Comparison of ENCODE assay signal across 8 mouse cellular contexts in genomic region chr16:90628605-90629120, GRCm38 (mm10).
DNase-seq lines count a peak whose midpoint lies in the region; ATAC-seq and TF ChIP-seq lines count a peak whose summit lies in the region.

No protein-coding gene starts in this region.

- WGBS in embryonic facial prominence, embryonic 11.5 days = 43% methylated on average over 13 of the region's 13 CpGs
- WGBS in liver, embryonic 11.5 days = 59% methylated on average over 13 of the region's 13 CpGs
- 67% methylated on average over 13 of the region's 13 CpGs for WGBS in cerebellum, adult 2 months

- H3K27ac ChIP-seq in embryonic facial prominence, embryonic 11.5 days (replicated peaks; ENCODE audit: low read depth, low read length) = peak overlapping the region; percentile 94
- peak overlapping the region; percentile 57; the same call in 1 of the 2 replicates for H3K27ac ChIP-seq in liver, embryonic 11.5 days (ENCODE audit: low read depth, low read length)
- no peak overlapping the region for H3K27ac ChIP-seq in cerebellum, adult 2 months (ENCODE audit: insufficient read depth, low read length)

- no peak for TF ChIP-seq CTCF in cerebellum, adult 2 months (IDR thresholded peaks at IDR 0.05; ENCODE audit: borderline replicate concordance, insufficient read depth, low read depth, low read length)

- no peak overlapping the region for H3K4me3 ChIP-seq in embryonic facial prominence, embryonic 11.5 days (ENCODE audit: low read depth, low read length)
- H3K4me3 ChIP-seq in liver, embryonic 11.5 days (ENCODE audit: low read depth, low read length) = no peak overlapping the region
- H3K4me3 ChIP-seq in cerebellum, adult 2 months (replicated peaks; ENCODE audit: insufficient read depth, low read depth, low read length) = no peak overlapping the region

- TF ChIP-seq POLR2A in cerebellum, adult 2 months (IDR thresholded peaks at IDR 0.05; ENCODE audit: borderline replicate concordance, insufficient read depth, low read length) = no peak

- H3K4me1 ChIP-seq in embryonic facial prominence, embryonic 11.5 days (ENCODE audit: control insufficient read depth, insufficient read depth, low read length) = peaks cover 6% of the 10 kb centered on the region
- 0 out of 2 replicates have a peak, but pooled peaks cover 4% of the 10 kb centered on the region for H3K4me1 ChIP-seq in liver, embryonic 11.5 days (replicated peaks; ENCODE audit: control insufficient read depth, insufficient read depth, low read length)
- peaks cover 10% of the 10 kb centered on the region for H3K4me1 ChIP-seq in cerebellum, adult 2 months (ENCODE audit: control insufficient read depth, insufficient read depth, low read length)

- ATAC-seq in embryonic facial prominence, embryonic 11.5 days (replicated peaks; ENCODE audit: insufficient number of reproducible peaks, low FRiP score, low TSS enrichment, low read depth) = no peak
- ATAC-seq in liver, embryonic 11.5 days (replicated peaks; ENCODE audit: low FRiP score) = no peak
- no peak for ATAC-seq in monocyte, adult 5-6 weeks (replicated peaks; ENCODE audit: insufficient number of reproducible peaks, low FRiP score, low TSS enrichment, poor library complexity, severe bottlenecking)
- ATAC-seq in erythroblast, adult 5-6 weeks (replicated peaks; ENCODE audit: low FRiP score, poor library complexity, severe bottlenecking) = no peak

- no peaks in the 10 kb centered on the region for H3K27me3 ChIP-seq in embryonic facial prominence, embryonic 11.5 days (ENCODE audit: control insufficient read depth, insufficient read depth, low read length)
- H3K27me3 ChIP-seq in liver, embryonic 11.5 days (replicated peaks; ENCODE audit: control insufficient read depth, insufficient read depth, low read length) = no peaks in the 10 kb centered on the region
- no peaks in the 10 kb centered on the region for H3K27me3 ChIP-seq in cerebellum, adult 2 months (ENCODE audit: control insufficient read depth, insufficient read depth, low read length)

- peak; percentile 27 for DNase-seq in gastrocnemius, postnatal 14 days
- DNase-seq in gastrocnemius, adult 8-10 months (ENCODE audit: low spot score in 2 of 2) = no peak
- DNase-seq in embryonic facial prominence, embryonic 11.5 days (ENCODE audit: low spot score) = no peak
- peak; percentile 72 to 74 for DNase-seq in heart, postnatal 10 days
- DNase-seq in liver, embryonic 11.5 days (ENCODE audit: low spot score) = peak; percentile 35
- no peak for DNase-seq in cerebellum, adult 2 months

- no peaks in the 10 kb centered on the region for H3K9me3 ChIP-seq in embryonic facial prominence, embryonic 11.5 days (replicated peaks; ENCODE audit: control insufficient read depth, low read length)
- H3K9me3 ChIP-seq in liver, embryonic 11.5 days (ENCODE audit: control insufficient read depth, low read length) = no peaks in the 10 kb centered on the region

- H3K9ac ChIP-seq in embryonic facial prominence, embryonic 11.5 days (replicated peaks; ENCODE audit: low read length) = peak overlapping the region; percentile 29
- H3K9ac ChIP-seq in liver, embryonic 11.5 days (ENCODE audit: low read depth, low read length) = no peak overlapping the region

- H3K4me2 ChIP-seq in embryonic facial prominence, embryonic 11.5 days (ENCODE audit: low read depth, low read length) = no peak overlapping the region
- no peak overlapping the region for H3K4me2 ChIP-seq in liver, embryonic 11.5 days

- no peaks in the 10 kb centered on the region for H3K36me3 ChIP-seq in embryonic facial prominence, embryonic 11.5 days (replicated peaks; ENCODE audit: control insufficient read depth, insufficient read depth, low read depth, low read length)
- no peaks in the 10 kb centered on the region for H3K36me3 ChIP-seq in liver, embryonic 11.5 days (ENCODE audit: control insufficient read depth, insufficient read depth, low read length)

- intact Hi-C loops in gastrocnemius, postnatal 14 days (cut with DNase I; ENCODE audit: low total_unique reads) = no loop called here
- intact Hi-C loops in heart, postnatal 10 days (cut with DNase I) = loop anchor here (5.0 kb wide), 2 partner anchors 79 to 241 kb away; partner anchors contain the start of gene Hunk

Comparison
In these comparisons a context has a peak if more than half of its experiments do, and no peak if none do; other contexts are left out.
1. DNase-seq: peak in gastrocnemius, postnatal 14 days (single experiment), heart, postnatal 10 days (2 of 2) and liver, embryonic 11.5 days (single experiment); none in gastrocnemius, adult 8-10 months (0 of 2), embryonic facial prominence, embryonic 11.5 days (single experiment) and cerebellum, adult 2 months (0 of 2).